Mouse (Mus musculus): ENCODE data around the gene Tubd1. TPM values are rescaled to one million over a fixed set of nuclear protein-coding genes. Genes with fewer than 3 reads are reported as not detected.

Gene Tubd1
- polyA plus RNA-seq, 1 experiment from 2014 or later: 8.9 TPM

DNA sequence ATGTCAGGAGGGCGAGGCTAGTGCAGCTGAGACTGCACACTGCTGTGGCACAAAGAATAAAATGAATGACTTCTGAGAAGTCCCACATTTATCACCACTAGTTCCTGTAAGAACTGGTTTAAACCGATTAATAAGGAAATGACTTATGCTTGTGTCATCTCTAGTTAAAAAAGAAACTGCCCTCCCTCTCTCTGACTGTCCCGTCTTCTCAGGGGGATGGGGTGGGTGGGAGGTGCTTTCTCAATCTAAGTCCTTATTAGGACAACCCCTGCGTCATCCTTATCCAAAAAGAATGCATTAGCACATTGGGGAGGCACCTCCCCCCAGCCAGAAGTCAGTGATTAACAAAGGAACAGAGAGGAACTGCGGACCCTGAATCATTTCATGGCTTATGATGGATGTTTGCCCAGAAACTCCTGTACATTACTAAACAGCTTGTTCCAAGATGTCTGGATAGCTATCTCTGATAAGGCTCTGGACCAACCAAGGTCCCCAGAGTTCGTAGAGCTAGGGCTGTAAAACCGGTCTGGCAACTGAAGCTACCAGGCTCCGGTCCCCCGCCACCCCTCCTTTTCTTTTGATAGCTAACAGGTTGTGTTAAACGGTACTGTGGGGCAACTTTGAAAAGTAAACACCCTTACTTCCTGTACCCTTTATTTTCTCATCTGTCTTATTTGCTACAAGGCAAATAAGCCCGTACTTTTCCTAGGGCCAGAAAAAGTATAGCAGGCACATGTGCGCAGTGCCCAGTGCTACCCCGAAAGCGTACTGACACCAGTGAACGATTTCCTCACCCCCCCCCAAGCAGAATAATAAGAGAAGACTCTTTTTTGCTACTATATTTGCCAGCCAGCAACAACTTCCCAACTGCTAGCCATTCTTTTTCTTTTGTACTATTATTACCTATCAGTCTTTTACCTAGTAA, 42.3 kb downstream of the Tubd1 start:
- Histone ChIP-seq H3K9ac (replicated peaks) (no peak overlapping the region), H3K4me2 (replicated peaks) (0 out of 2 replicates have a peak overlapping the region, but pooled peaks have one; percentile 5), H3K9me3 (no peaks in the 10 kb centered on the region), H3K4me1 (peaks cover 6% of the 10 kb centered on the region; the same call in 1 of the 2 replicates), H3K4me3 (no peak overlapping the region), H3K36me3 (peaks cover 6% of the 10 kb centered on the region; the same call in 1 of the 2 replicates), H3K27ac (replicated peaks) (no peak overlapping the region), H3K27me3 (no peaks in the 10 kb centered on the region)
- WGBS: 18% methylated on average over 15 of the region's 15 CpGs
- no peak for ATAC-seq (replicated peaks)

DNA sequence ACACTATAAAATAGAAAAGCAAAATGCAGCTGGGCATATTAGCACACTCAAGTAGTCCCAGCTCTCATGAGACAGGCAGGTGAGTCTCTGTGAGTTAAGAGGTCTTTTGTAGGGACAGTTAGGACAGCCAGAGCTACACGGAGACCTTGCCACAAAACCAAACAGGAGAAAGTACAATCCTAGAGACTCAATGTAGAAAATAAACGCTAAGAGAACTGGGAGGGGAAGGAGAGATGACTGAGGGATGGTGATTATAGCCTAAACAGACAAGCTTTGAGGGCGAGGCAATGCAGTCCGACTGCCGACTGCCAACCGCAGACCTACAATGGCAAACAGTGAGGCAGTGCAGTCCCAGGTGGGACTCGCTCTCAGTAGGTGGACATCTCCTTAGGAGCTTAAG, 43.0 kb downstream of the Tubd1 start:
- Histone ChIP-seq H3K4me3 (no peak overlapping the region), H3K9ac (replicated peaks) (no peak overlapping the region), H3K27ac (replicated peaks) (no peak overlapping the region), H3K4me2 (replicated peaks) (no peak overlapping the region), H3K36me3 (peaks cover 6% of the 10 kb centered on the region; the same call in 1 of the 2 replicates), H3K4me1 (peaks cover 6% of the 10 kb centered on the region; the same call in 1 of the 2 replicates), H3K27me3 (no peaks in the 10 kb centered on the region), H3K9me3 (no peaks in the 10 kb centered on the region)
- WGBS: 45% methylated on average over 7 of the region's 7 CpGs
- ATAC-seq (replicated peaks): no peak

GRCm38 (mm10) chr11:86588583-86589298, 44.0 kb downstream of the Tubd1 start:
- WGBS: 93% methylated on average over 4 of the region's 4 CpGs
- H3K9ac ChIP-seq (replicated peaks): no peak overlapping the region
- no peaks in the 10 kb centered on the region for H3K9me3 ChIP-seq

GRCm38 (mm10) chr11:86590066-86590465, 45.3 kb downstream of the Tubd1 start:
- Histone ChIP-seq H3K9ac (replicated peaks) (no peak overlapping the region), H3K36me3 (peaks cover 1% of the 10 kb centered on the region; the same call in 1 of the 2 replicates), H3K27ac (replicated peaks) (no peak overlapping the region), H3K4me1 (peaks cover 6% of the 10 kb centered on the region; the same call in 1 of the 2 replicates), H3K4me3 (no peak overlapping the region), H3K4me2 (replicated peaks) (no peak overlapping the region), H3K9me3 (no peaks in the 10 kb centered on the region), H3K27me3 (no peaks in the 10 kb centered on the region)
- no peak for ATAC-seq (replicated peaks)
- 94% methylated on average over 4 of the region's 4 CpGs for WGBS

More at GRCm38 (mm10) chr11:86588583-86589298, 44.0 kb downstream of the Tubd1 start:
- H3K4me1 ChIP-seq: peaks cover 6% of the 10 kb centered on the region; the same call in 1 of the 2 replicates
- no peak overlapping the region for H3K4me3 ChIP-seq
- no peak overlapping the region for H3K4me2 ChIP-seq (replicated peaks)
- no peak overlapping the region for H3K27ac ChIP-seq (replicated peaks)
- ATAC-seq (replicated peaks): no peak
- no peaks in the 10 kb centered on the region for H3K27me3 ChIP-seq
- peaks cover 6% of the 10 kb centered on the region; the same call in 1 of the 2 replicates for H3K36me3 ChIP-seq

DNA sequence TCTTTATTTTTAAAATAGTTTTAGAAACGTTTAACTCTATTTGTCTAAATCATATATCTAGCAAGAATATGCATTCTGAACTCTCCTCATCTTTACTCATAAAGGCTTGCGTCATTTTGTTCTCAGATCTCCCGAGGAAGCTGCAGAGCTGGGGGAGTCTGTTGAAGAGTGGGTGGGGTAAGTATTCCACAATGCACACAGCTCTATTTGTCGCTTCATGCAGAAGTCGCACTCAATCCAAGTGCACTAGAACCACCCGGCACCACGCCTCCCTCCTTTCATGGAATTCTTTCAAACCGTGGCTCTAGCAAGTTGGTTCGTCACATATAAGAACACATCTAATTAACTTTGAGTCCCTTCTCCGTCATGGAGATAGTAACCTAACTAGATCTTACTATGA, 45.8 kb downstream of the Tubd1 start:
- Histone ChIP-seq H3K4me1 (peaks cover 6% of the 10 kb centered on the region; the same call in 1 of the 2 replicates), H3K36me3 (no peaks in the 10 kb centered on the region), H3K27me3 (no peaks in the 10 kb centered on the region), H3K27ac (replicated peaks) (no peak overlapping the region), H3K9me3 (no peaks in the 10 kb centered on the region), H3K4me2 (replicated peaks) (no peak overlapping the region), H3K9ac (replicated peaks) (no peak overlapping the region), H3K4me3 (no peak overlapping the region)
- 86% methylated on average over 10 of the region's 10 CpGs for WGBS
- ATAC-seq (replicated peaks): no peak

- no peaks in the 10 kb centered on the region for H3K9me3 ChIP-seq
- no peak overlapping the region for H3K4me3 ChIP-seq
- no peaks in the 10 kb centered on the region for H3K27me3 ChIP-seq
- no peaks in the 10 kb centered on the region for H3K36me3 ChIP-seq
- H3K9ac ChIP-seq (replicated peaks): no peak overlapping the region
- no peak overlapping the region for H3K27ac ChIP-seq (replicated peaks)
- ATAC-seq (replicated peaks): no peak
- peaks cover 6% of the 10 kb centered on the region; the same call in 1 of the 2 replicates for H3K4me1 ChIP-seq
- H3K4me2 ChIP-seq (replicated peaks): no peak overlapping the region
- WGBS: 86% methylated on average over 4 of the region's 4 CpGs
These were observed 46.6 kb downstream of the Tubd1 start for GRCm38 (mm10) chr11:86591301-86591845.

- WGBS: 87% methylated on average over 2 of the region's 2 CpGs
- no peak for ATAC-seq (replicated peaks)
These were observed 47.3 kb downstream of the Tubd1 start for GRCm38 (mm10) chr11:86591931-86592616.

GRCm38 (mm10) chr11:86592993-86593392, 48.2 kb downstream of the Tubd1 start:
- Histone ChIP-seq H3K27ac (replicated peaks) (0 out of 2 replicates have a peak overlapping the region, but pooled peaks have one; percentile 1), H3K27me3 (no peaks in the 10 kb centered on the region)
- WGBS: 30% methylated on average over 3 of the region's 3 CpGs

More at GRCm38 (mm10) chr11:86591931-86592616, 47.3 kb downstream of the Tubd1 start:
- H3K4me1 ChIP-seq: peaks cover 4% of the 10 kb centered on the region; the same call in 1 of the 2 replicates
- no peak overlapping the region for H3K4me3 ChIP-seq
- no peak overlapping the region for H3K4me2 ChIP-seq (replicated peaks)
- no peak overlapping the region for H3K27ac ChIP-seq (replicated peaks)
- no peaks in the 10 kb centered on the region for H3K9me3 ChIP-seq
- no peaks in the 10 kb centered on the region for H3K36me3 ChIP-seq
- no peaks in the 10 kb centered on the region for H3K27me3 ChIP-seq
- no peak overlapping the region for H3K9ac ChIP-seq (replicated peaks)

GRCm38 (mm10) chr11:86593443-86593842, 48.7 kb downstream of the Tubd1 start:
- 78% methylated on average over 5 of the region's 5 CpGs for WGBS
- Histone ChIP-seq H3K4me3 (no peak overlapping the region), H3K9ac (replicated peaks) (no peak overlapping the region), H3K27ac (replicated peaks) (0 out of 2 replicates have a peak overlapping the region, but pooled peaks have one; percentile 1), H3K9me3 (no peaks in the 10 kb centered on the region), H3K4me2 (replicated peaks) (no peak overlapping the region), H3K36me3 (no peaks in the 10 kb centered on the region), H3K4me1 (no peaks in the 10 kb centered on the region), H3K27me3 (no peaks in the 10 kb centered on the region)
- ATAC-seq (replicated peaks): no peak

More at GRCm38 (mm10) chr11:86592993-86593392, 48.2 kb downstream of the Tubd1 start:
- Histone ChIP-seq H3K4me3 (no peak overlapping the region), H3K4me1 (no peaks in the 10 kb centered on the region), H3K9ac (replicated peaks) (no peak overlapping the region), H3K4me2 (replicated peaks) (no peak overlapping the region), H3K9me3 (no peaks in the 10 kb centered on the region), H3K36me3 (no peaks in the 10 kb centered on the region)
- no peak for ATAC-seq (replicated peaks)

DNA sequence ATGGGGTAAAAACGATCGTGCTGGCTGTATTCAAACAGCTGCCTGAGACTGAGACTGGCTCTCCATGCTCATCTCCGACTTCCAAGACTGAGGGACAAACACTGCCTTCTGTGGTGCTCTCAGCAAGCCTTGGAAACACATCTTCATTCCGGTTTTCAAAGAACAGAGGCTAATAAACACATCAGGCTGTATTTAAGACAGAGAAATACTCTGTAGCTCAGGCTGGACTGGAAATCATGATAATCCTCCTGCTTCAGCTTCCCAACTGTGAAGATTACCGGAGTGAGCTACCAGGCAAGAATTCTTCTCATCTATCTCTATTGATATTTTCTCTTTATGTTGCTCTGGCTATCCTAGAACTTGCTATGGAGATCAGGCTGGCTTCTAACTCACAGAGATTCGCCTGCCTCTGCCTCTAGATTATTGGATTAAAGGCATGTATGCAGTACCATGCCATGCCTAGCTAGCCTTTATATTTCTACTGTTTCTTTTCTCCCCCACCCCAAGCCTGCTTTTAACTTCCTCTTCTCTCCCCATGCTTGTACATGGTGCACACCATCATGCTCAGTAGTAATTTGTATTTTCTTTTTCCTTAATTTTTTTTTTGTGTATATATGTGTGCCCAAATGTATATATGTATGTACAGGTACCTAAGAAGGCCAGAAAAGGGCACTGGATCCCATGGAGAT, 49.5 kb downstream of the Tubd1 start:
- Histone ChIP-seq H3K27ac (replicated peaks) (no peak overlapping the region), H3K9me3 (no peaks in the 10 kb centered on the region), H3K36me3 (no peaks in the 10 kb centered on the region), H3K9ac (replicated peaks) (no peak overlapping the region), H3K4me2 (replicated peaks) (no peak overlapping the region), H3K4me3 (no peak overlapping the region), H3K4me1 (no peaks in the 10 kb centered on the region), H3K27me3 (no peaks in the 10 kb centered on the region)
- WGBS: 87% methylated on average over 6 of the region's 6 CpGs
- no peak for ATAC-seq (replicated peaks)

DNA sequence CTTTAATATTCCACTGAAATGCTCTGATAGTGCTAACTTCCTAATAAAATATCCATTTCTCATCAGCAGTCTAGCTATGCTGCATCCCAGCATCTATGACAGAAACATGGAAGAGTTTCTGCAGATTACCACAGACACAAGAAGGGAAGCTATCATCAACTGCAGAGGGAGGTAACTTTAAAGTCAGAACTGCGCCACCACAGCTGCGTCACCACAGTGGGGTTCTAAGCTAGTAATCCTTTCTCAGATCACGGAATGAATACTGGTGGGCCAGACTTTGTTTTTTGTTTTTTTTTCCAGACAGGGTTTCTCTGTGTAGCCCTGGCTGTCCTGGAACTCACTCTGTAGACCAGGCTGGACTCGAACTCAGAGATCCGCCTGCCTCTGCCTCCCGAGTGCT, 50.6 kb downstream of the Tubd1 start:
- Histone ChIP-seq H3K4me1 (no peaks in the 10 kb centered on the region), H3K27me3 (no peaks in the 10 kb centered on the region), H3K4me2 (replicated peaks) (no peak overlapping the region), H3K4me3 (no peak overlapping the region), H3K27ac (replicated peaks) (no peak overlapping the region), H3K36me3 (no peaks in the 10 kb centered on the region), H3K9me3 (no peaks in the 10 kb centered on the region), H3K9ac (replicated peaks) (no peak overlapping the region)
- 95% methylated on average over 6 of the region's 6 CpGs for WGBS
- no peak for ATAC-seq (replicated peaks)

All from forebrain, embryonic 15.5 days (tissue).